Mouse (Mus musculus) C2C12 (cell line): Measurements from ENCODE around the gene Cdc42se2. TPM values are rescaled to one million over a fixed set of nuclear protein-coding genes. Genes with fewer than 3 reads are reported as not detected.

Source experiments
- H3K27me3 ChIP-seq: one replicate; pipeline ENCODE4 v1.6.1; 2011; ENCODE audit not compliant: control insufficient read depth, insufficient read depth, insufficient read length
- H3K36me3 ChIP-seq: one replicate; pipeline ENCODE4 v1.6.1; 2011; ENCODE audit not compliant: control insufficient read depth, insufficient read depth
- H3K4me3 ChIP-seq: one replicate; pipeline ENCODE4 v1.5.1; 2011; ENCODE audit warnings: mild to moderate bottlenecking, control low read depth; ENCODE audit not compliant: poor library complexity, insufficient read depth, severe bottlenecking
- H3K79me2 ChIP-seq: one replicate; pipeline ENCODE4 v1.6.1; 2011; ENCODE audit not compliant: control insufficient read depth, insufficient read depth
- H3K79me3 ChIP-seq: one replicate; pipeline ENCODE4 v1.6.1; 2011; ENCODE audit warnings: low read depth, control low read depth
- H3ac ChIP-seq: one replicate; pipeline ENCODE3; 2011; ENCODE audit warnings: low read depth; ENCODE audit not compliant: control insufficient read depth, insufficient read length
- CEBPB ChIP-seq: IDR thresholded peaks from one replicate; pipeline ENCODE4 v1.6.1; 2011; ENCODE audit warnings: low read depth, mild to moderate bottlenecking, control low read depth, moderate library complexity
- CTCF ChIP-seq: IDR thresholded peaks from one replicate; pipeline ENCODE4 v1.5.1; 2011; ENCODE audit not compliant: control insufficient read depth, insufficient read depth, insufficient read length
- FOSL1 ChIP-seq: IDR thresholded peaks from one replicate; pipeline ENCODE4 v1.8.0; 2011; ENCODE audit warnings: mild to moderate bottlenecking, low read length; ENCODE audit not compliant: poor library complexity, insufficient read depth, severe bottlenecking
- MAX ChIP-seq: IDR thresholded peaks from one replicate; pipeline ENCODE4 v1.6.1; 2011; ENCODE audit warnings: mild to moderate bottlenecking, control low read depth
- MYOD1 ChIP-seq: IDR thresholded peaks from one replicate; pipeline ENCODE4 v1.6.1; 2011; ENCODE audit warnings: low read depth; ENCODE audit not compliant: control insufficient read depth, insufficient read length
- MYOG ChIP-seq: IDR thresholded peaks from one replicate; pipeline ENCODE4 v1.6.1; 2011; ENCODE audit not compliant: control insufficient read depth, insufficient read length; ENCODE audit errors: extremely low read depth
- USF1 ChIP-seq: IDR thresholded peaks from one replicate; pipeline ENCODE4 v1.6.1; 2011; ENCODE audit warnings: low read depth, mild to moderate bottlenecking, control low read depth, moderate library complexity
- polyA plus RNA-seq: library from polyadenylated mRNA; unstranded; fragments of >200 nt; fragmentation: generic; extraction: Trizol; gene quantifications from one replicate; pipeline ENCODE4 v1.2.1, GENCODE M21; 2012; ENCODE audit warnings: missing spikeins

Cdc42se2 gene
- polyA plus RNA-seq, 1 experiment: 21.8 TPM

GRCm38 (mm10) chr11:54802621-54803020 is 15.1 kb upstream of the Cdc42se2 start:
- no peaks in the 10 kb centered on the region for H3K36me3 ChIP-seq
- no peak overlapping the region for H3ac ChIP-seq
- no peaks in the 10 kb centered on the region for H3K79me2 ChIP-seq
- TF ChIP-seq MAX (no peak), MYOG (no peak), CTCF (no peak), CEBPB (no peak), FOSL1 (no peak), MYOD1 (no peak), USF1 (no peak)
- H3K79me3 ChIP-seq: no peaks in the 10 kb centered on the region
- H3K4me3 ChIP-seq: no peak overlapping the region
- H3K27me3 ChIP-seq: no peaks in the 10 kb centered on the region

GRCm38 (mm10) chr11:54801791-54802558 is 14.5 kb upstream of the Cdc42se2 start:
- Histone ChIP-seq H3K79me3 (no peaks in the 10 kb centered on the region), H3K4me3 (no peak overlapping the region), H3K36me3 (no peaks in the 10 kb centered on the region), H3K27me3 (no peaks in the 10 kb centered on the region), H3K79me2 (no peaks in the 10 kb centered on the region), H3ac (no peak overlapping the region)
- TF ChIP-seq USF1: no peak
- no peak for TF ChIP-seq CEBPB
- TF ChIP-seq CTCF: no peak
- TF ChIP-seq MYOD1: no peak
- no peak for TF ChIP-seq MYOG
- no peak for TF ChIP-seq FOSL1
- no peak for TF ChIP-seq MAX

- no peak overlapping the region for H3ac ChIP-seq
- TF ChIP-seq FOSL1: no peak
- no peak for TF ChIP-seq MYOD1
- TF ChIP-seq MYOG: no peak
- TF ChIP-seq CTCF: no peak
- no peak for TF ChIP-seq CEBPB
- no peak for TF ChIP-seq USF1
- no peak for TF ChIP-seq MAX
- no peaks in the 10 kb centered on the region for H3K79me2 ChIP-seq
- no peaks in the 10 kb centered on the region for H3K79me3 ChIP-seq
- H3K27me3 ChIP-seq: no peaks in the 10 kb centered on the region
- no peaks in the 10 kb centered on the region for H3K36me3 ChIP-seq
- H3K4me3 ChIP-seq: no peak overlapping the region
These were observed 9.1 kb upstream of the Cdc42se2 start for GRCm38 (mm10) chr11:54796551-54796950.

- Histone ChIP-seq H3K4me3 (no peak overlapping the region), H3K79me3 (no peaks in the 10 kb centered on the region), H3K36me3 (no peaks in the 10 kb centered on the region), H3K27me3 (no peaks in the 10 kb centered on the region), H3K79me2 (no peaks in the 10 kb centered on the region), H3ac (no peak overlapping the region)
- no peak for TF ChIP-seq MAX
These were observed 7.2 kb upstream of the Cdc42se2 start for GRCm38 (mm10) chr11:54794678-54795077.

GRCm38 (mm10) chr11:54793173-54793572 is 5.7 kb upstream of the Cdc42se2 start:
- no peak overlapping the region for H3K4me3 ChIP-seq
- H3ac ChIP-seq: no peak overlapping the region
- H3K27me3 ChIP-seq: no peaks in the 10 kb centered on the region
- no peaks in the 10 kb centered on the region for H3K36me3 ChIP-seq
- no peak for TF ChIP-seq CEBPB
- TF ChIP-seq MAX: no peak
- TF ChIP-seq MYOG: no peak
- no peak for TF ChIP-seq CTCF
- no peak for TF ChIP-seq USF1
- TF ChIP-seq FOSL1: no peak
- no peaks in the 10 kb centered on the region for H3K79me2 ChIP-seq
- no peaks in the 10 kb centered on the region for H3K79me3 ChIP-seq

GRCm38 (mm10) chr11:54791458-54791857 is 4.0 kb upstream of the Cdc42se2 start:
- H3K36me3 ChIP-seq: no peaks in the 10 kb centered on the region
- no peaks in the 10 kb centered on the region for H3K27me3 ChIP-seq
- no peak overlapping the region for H3K4me3 ChIP-seq
- peaks cover 8% of the 10 kb centered on the region for H3K79me2 ChIP-seq
- TF ChIP-seq USF1: no peak
- TF ChIP-seq CEBPB: no peak
- no peak for TF ChIP-seq CTCF
- no peak for TF ChIP-seq MYOG
- TF ChIP-seq FOSL1: no peak
- TF ChIP-seq MYOD1: no peak
- no peak for TF ChIP-seq MAX
- H3ac ChIP-seq: no peak overlapping the region
- peaks cover 3% of the 10 kb centered on the region for H3K79me3 ChIP-seq
